22 mouse cellular contexts compared by ENCODE assay signal in the genomic region with DNA sequence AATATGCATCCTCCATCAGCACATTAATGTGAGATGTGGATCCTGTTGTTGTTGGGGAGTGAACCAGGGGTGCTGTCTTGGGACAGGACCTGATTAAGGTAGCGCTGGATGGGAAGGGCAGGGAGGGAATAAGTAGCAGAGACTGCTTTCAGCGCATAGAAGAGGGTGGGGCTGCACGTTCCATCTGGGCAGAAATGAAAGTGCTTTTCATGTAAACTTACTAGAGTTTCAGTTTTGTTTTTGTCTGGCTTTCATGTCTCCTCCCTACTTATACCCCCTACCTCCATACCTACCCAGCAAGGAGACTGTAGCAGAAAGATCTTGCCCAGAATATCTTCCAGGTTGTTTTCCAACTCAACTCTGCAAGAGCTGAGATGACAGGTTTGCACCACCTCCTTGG. TPM values are rescaled to one million over a fixed set of nuclear protein-coding genes. Genes with fewer than 3 reads are reported as not detected.
DNase-seq lines count a peak whose midpoint lies in the region; ATAC-seq and TF ChIP-seq lines count a peak whose summit lies in the region.
"Had no signal": no experiment of that assay in that cellular context is flagged by ENCODE, and none has a peak within 500 bp of the region (broad histone marks: within the 10 kb centered on the region; RNA-seq: fewer than 3 reads in every experiment).

No protein-coding gene starts in this region.

- no peaks in the 10 kb centered on the region for H3K27me3 ChIP-seq in kidney, adult 2 months (replicated peaks; ENCODE audit: control insufficient read depth, insufficient read depth, low read length)
- H3K27me3 ChIP-seq in cerebellum, adult 2 months (ENCODE audit: control insufficient read depth, insufficient read depth, low read length), result no peaks in the 10 kb centered on the region
- H3K27me3 ChIP-seq: embryonic facial prominence, embryonic 12.5 days; liver, embryonic 13.5 days; neural tube, embryonic 13.5 days had no signal

- no peak for TF ChIP-seq POLR2A in kidney, adult 2 months (IDR thresholded peaks at IDR 0.05; ENCODE audit: low read depth, low read length)
- no peak for TF ChIP-seq POLR2A in cerebellum, adult 2 months (IDR thresholded peaks at IDR 0.05; ENCODE audit: borderline replicate concordance, insufficient read depth, low read length)

- intact Hi-C loops in left cerebral cortex, postnatal 14 days (cut with DNase I), result no loop called here

- WGBS in kidney, adult 2 months, result 43% methylated on average over 3 of the region's 3 CpGs
- WGBS in cerebellum, adult 2 months, result 56% methylated on average over 3 of the region's 3 CpGs

- H3K4me3 ChIP-seq in kidney, adult 2 months (ENCODE audit: insufficient read depth, low read depth, low read length), result no peak overlapping the region
- no peak overlapping the region for H3K4me3 ChIP-seq in cerebellum, adult 2 months (replicated peaks; ENCODE audit: insufficient read depth, low read depth, low read length)
- H3K4me3 ChIP-seq: embryonic facial prominence, embryonic 12.5 days; hindbrain, embryonic 10.5 days; limb, embryonic 10.5 days; liver, embryonic 13.5 days; neural tube, embryonic 13.5 days had no signal

- TF ChIP-seq CTCF in kidney, adult 2 months (conservative IDR thresholded peaks at IDR 0.05; ENCODE audit: insufficient read depth, insufficient read length, low read depth, low read length), result no peak
- no peak for TF ChIP-seq CTCF in cerebellum, adult 2 months (IDR thresholded peaks at IDR 0.05; ENCODE audit: borderline replicate concordance, insufficient read depth, low read depth, low read length)

- no peak overlapping the region for H3K27ac ChIP-seq in kidney, adult 2 months (ENCODE audit: insufficient read depth, low read depth, low read length)
- H3K27ac ChIP-seq in cerebellum, adult 2 months (ENCODE audit: insufficient read depth, low read length), result no peak overlapping the region
- H3K27ac ChIP-seq: embryonic facial prominence, embryonic 12.5 days; hindbrain, embryonic 10.5 days; limb, embryonic 10.5 days; liver, embryonic 13.5 days; neural tube, embryonic 13.5 days had no signal

- ATAC-seq in activated CD4-positive, CD25-positive, alpha-beta regulatory T cell, adult 4 months, result peak; percentile 73
- peak; percentile 43; the same call in 1 of the 2 replicates for ATAC-seq in megakaryocyte, adult 5-6 weeks (ENCODE audit: poor library complexity, severe bottlenecking)
- ATAC-seq: intestine, postnatal 0 days had no signal

- H3K36me3 ChIP-seq in kidney, adult 2 months (ENCODE audit: control insufficient read depth, insufficient read depth, low read length), result no peaks in the 10 kb centered on the region
- H3K36me3 ChIP-seq: embryonic facial prominence, embryonic 12.5 days; hindbrain, embryonic 10.5 days; limb, embryonic 10.5 days; liver, embryonic 13.5 days; neural tube, embryonic 13.5 days had no signal

- DNase-seq in kidney, adult 2 months, result peak; percentile 9
- DNase-seq in kidney, postnatal 4 days, result no peak
- peak; percentile 41 for DNase-seq in A20 (ENCODE audit: low read depth, low spot score)
- DNase-seq in cerebellum, adult 2 months, result no peak
- no peak for DNase-seq in left cerebral cortex, postnatal 14 days (ENCODE audit: low spot score in 2 of 2)
- DNase-seq in left cerebral cortex, adult 8-10 months (ENCODE audit: low spot score in 2 of 2), result no peak
- DNase-seq: adrenal gland, postnatal 14 days; cerebellum, postnatal 25 days; gastrocnemius, postnatal 36 days; liver, embryonic 13.5 days; right cerebral cortex, postnatal 4 days had no signal

- H3K4me1 ChIP-seq in kidney, adult 2 months (ENCODE audit: control insufficient read depth, insufficient read depth, low read length), result no peaks in the 10 kb centered on the region
- H3K4me1 ChIP-seq in cerebellum, adult 2 months (ENCODE audit: control insufficient read depth, insufficient read depth, low read length), result no peaks in the 10 kb centered on the region
- H3K4me1 ChIP-seq: embryonic facial prominence, embryonic 12.5 days; hindbrain, embryonic 10.5 days; limb, embryonic 10.5 days; liver, embryonic 13.5 days; neural tube, embryonic 13.5 days had no signal

RNA-seq across cellular contexts. Expression of a gene that starts 1.4 kb away (rescaled TPM):
- 0.29 and 2.6 TPM in 2 replicates for polyA plus RNA-seq in kidney, adult 2 months (2012; rRNA removed)
- 100 to 1,000 TPM; 280 to 284 TPM for polyA plus RNA-seq in activated CD4-positive, CD25-positive, alpha-beta regulatory T cell, adult 4 months (2017; shearing (Covaris generic))
- total RNA-seq in megakaryocyte, adult 5-6 weeks (2015), result 140 and 155 TPM in 2 replicates
- total RNA-seq in megakaryocyte, adult 5-6 weeks (2017), result 239 TPM in 2 replicates
- polyA plus RNA-seq in cerebellum, adult 2 months (2012; rRNA removed), result 0.16 TPM in 1 of 2 replicates, not detected in the other
- not detected for total RNA-seq in left cerebral cortex, postnatal 14 days (2021)
- total RNA-seq in left cerebral cortex, adult 8-10 months (2022), result not detected
- total RNA-seq: layer of hippocampus, postnatal 14 days; MEL; midbrain, postnatal 0 days had no signal
- polyA plus RNA-seq: hindbrain, embryonic 10.5 days; limb, embryonic 10.5 days; neural tube, embryonic 13.5 days had no signal

RNA-seq across cellular contexts. Expression of a gene that starts 53.1 kb away (rescaled TPM):
- 4.0 and 7.3 TPM in 2 replicates for polyA plus RNA-seq in kidney, adult 2 months (2012; rRNA removed)
- 100 to 1,000 TPM; 893 to 932 TPM for polyA plus RNA-seq in activated CD4-positive, CD25-positive, alpha-beta regulatory T cell, adult 4 months (2017; shearing (Covaris generic))
- total RNA-seq in megakaryocyte, adult 5-6 weeks (2015), result 344 and 362 TPM in 2 replicates
- total RNA-seq in megakaryocyte, adult 5-6 weeks (2017), result 890 and 968 TPM in 2 replicates
- 0.90 and 1.1 TPM in 2 replicates for polyA plus RNA-seq in cerebellum, adult 2 months (2012; rRNA removed)
- 1 to 10 TPM in 1 of 2 experiments, under 1 TPM in 1; 0.78 to 1.3 TPM for total RNA-seq in left cerebral cortex, postnatal 14 days (2021)
- total RNA-seq in left cerebral cortex, adult 8-10 months (2022), result 1 to 10 TPM; 1.1 to 1.7 (median 1.3) TPM

RNA-seq across cellular contexts. Expression of a gene that starts 56.9 kb away (rescaled TPM):
- polyA plus RNA-seq in kidney, adult 2 months (2012; rRNA removed), result 0.10 and 0.30 TPM in 2 replicates
- polyA plus RNA-seq in activated CD4-positive, CD25-positive, alpha-beta regulatory T cell, adult 4 months (2017; shearing (Covaris generic)), result under 1 TPM; 0.19 to 0.44 TPM
- 257 and 290 TPM in 2 replicates for total RNA-seq in megakaryocyte, adult 5-6 weeks (2015)
- total RNA-seq in megakaryocyte, adult 5-6 weeks (2017), result 88.0 and 113 TPM in 2 replicates
- 0.03 and 0.13 TPM in 2 replicates for polyA plus RNA-seq in cerebellum, adult 2 months (2012; rRNA removed)
- total RNA-seq in left cerebral cortex, postnatal 14 days (2021), result not detected
- not detected for total RNA-seq in left cerebral cortex, adult 8-10 months (2022)
- total RNA-seq: gastrocnemius, postnatal 36 days; MEL; midbrain, postnatal 0 days had no signal
- polyA plus RNA-seq: embryonic facial prominence, embryonic 12.5 days; heart, embryonic 14.5 days; hindbrain, embryonic 10.5 days; limb, embryonic 10.5 days; midbrain, postnatal 0 days; neural tube, embryonic 13.5 days had no signal

Comparison
In these comparisons a context has a peak if more than half of its experiments do, and no peak if none do; other contexts are left out.
1. DNase-seq: peak in kidney, adult 2 months (single experiment) and A20 (single experiment); none in kidney, postnatal 4 days (0 of 2), cerebellum, adult 2 months (0 of 2), left cerebral cortex, postnatal 14 days (0 of 2) and left cerebral cortex, adult 8-10 months (0 of 2).
2. RNA of a gene that starts 1.4 kb away (total RNA-seq): 140 to 239 TPM in megakaryocyte, adult 5-6 weeks; not detected in left cerebral cortex, postnatal 14 days and not detected in left cerebral cortex, adult 8-10 months; every median in the first group is over 100 times any median in the second.
3. RNA of a gene that starts 53.1 kb away (total RNA-seq): 344 to 968 TPM in megakaryocyte, adult 5-6 weeks; 1.1 to 1.7 TPM in left cerebral cortex, adult 8-10 months and 0.78 to 1.3 TPM in left cerebral cortex, postnatal 14 days; every median in the first group is over 100 times any median in the second.
4. RNA of a gene that starts 56.9 kb away (total RNA-seq): 88.0 to 290 TPM in megakaryocyte, adult 5-6 weeks; not detected in left cerebral cortex, adult 8-10 months and not detected in left cerebral cortex, postnatal 14 days; every median in the first group is over 10 times any median in the second.